Mouse (Mus musculus): ENCODE measurements around the gene Traf3ip3.

DNA sequence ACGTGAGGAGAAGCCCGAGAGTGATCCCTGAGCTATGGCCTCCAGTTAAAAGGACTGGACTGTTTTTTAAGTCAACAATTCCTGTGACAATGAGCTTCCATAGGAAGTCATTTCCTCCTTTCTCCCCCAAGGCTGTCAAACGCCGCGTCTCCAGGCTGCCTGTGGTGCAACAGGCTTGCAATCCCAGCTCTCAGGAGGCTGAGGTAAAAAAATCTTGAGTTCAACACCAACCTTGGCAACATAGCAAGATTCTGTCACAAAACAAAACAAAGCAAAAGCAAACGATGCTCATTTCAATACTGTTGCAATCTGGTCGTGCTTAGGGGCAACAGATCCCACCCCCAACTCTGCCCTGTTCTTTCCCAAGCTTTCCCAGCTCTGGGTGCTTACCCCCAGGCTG, 63.4 kb downstream of the Traf3ip3 start:
- TF ChIP-seq CTCF (IDR thresholded peaks at IDR 0.05; ENCODE audit: extremely low read depth, insufficient read depth, insufficient read length, insufficient replicate concordance) (no peak), POLR2A (IDR thresholded peaks at IDR 0.05; ENCODE audit: low read depth, low read length) (no peak)

All from spleen, adult 2 months (tissue).